7 mouse cellular contexts compared by ENCODE assay signal in genomic region chr11:23665798-23666501, GRCm38 (mm10). TPM values are rescaled to one million over a fixed set of nuclear protein-coding genes. Genes with fewer than 3 reads are reported as not detected.
A peak's percentile ranks its signal among the peaks of the same experiment; 100 is the strongest.
DNase-seq lines count a peak whose midpoint lies in the region; ATAC-seq lines count a peak whose summit lies in the region.

TSS of gene Pex13 (minus strand) at chr11:23665959.

- under 1% methylated on average over 49 of the region's 49 CpGs for WGBS in embryonic facial prominence, embryonic 11.5 days
- WGBS in limb, embryonic 11.5 days, result under 1% methylated on average over 44 of the region's 49 CpGs
- under 1% methylated on average over 49 of the region's 49 CpGs for WGBS in midbrain, embryonic 14.5 days

- peak; percentile 95 for DNase-seq in adrenal gland, postnatal 14 days
- DNase-seq in embryonic facial prominence, embryonic 11.5 days (ENCODE audit: low spot score), result peak; percentile 97
- DNase-seq in heart, adult 11 months, result peak; percentile 99
- DNase-seq in kidney, adult 18-20 months, result peak; percentile 92
- peak; percentile 99 for DNase-seq in limb, embryonic 11.5 days (ENCODE audit: low spot score)
- DNase-seq in midbrain, embryonic 14.5 days, result peak; percentile 97
- peak; percentile 83 to 89 for DNase-seq in spleen, adult 18-20 months

- H3K36me3 ChIP-seq in embryonic facial prominence, embryonic 11.5 days (replicated peaks; ENCODE audit: control insufficient read depth, insufficient read depth, low read depth, low read length), result no peaks in the 10 kb centered on the region
- no peaks in the 10 kb centered on the region for H3K36me3 ChIP-seq in limb, embryonic 11.5 days (ENCODE audit: control insufficient read depth, insufficient read depth, low read length)
- H3K36me3 ChIP-seq in midbrain, embryonic 14.5 days (ENCODE audit: control insufficient read depth, insufficient read depth, low read length), result peaks cover 6% of the 10 kb centered on the region; the same call in 1 of the 2 replicates

- H3K4me3 ChIP-seq in embryonic facial prominence, embryonic 11.5 days (ENCODE audit: low read depth, low read length), result peak within 1 kb of the TSS; percentile 88
- H3K4me3 ChIP-seq in limb, embryonic 11.5 days (ENCODE audit: low read depth, low read length), result peak within 1 kb of the TSS; percentile 94
- H3K4me3 ChIP-seq in midbrain, embryonic 14.5 days (replicated peaks; ENCODE audit: low read depth, low read length), result peak within 1 kb of the TSS; percentile 96

- H3K27ac ChIP-seq in embryonic facial prominence, embryonic 11.5 days (replicated peaks; ENCODE audit: low read depth, low read length), result peak within 1 kb of the TSS; percentile 74
- peak within 1 kb of the TSS; percentile 90 for H3K27ac ChIP-seq in limb, embryonic 11.5 days (replicated peaks; ENCODE audit: low read depth, low read length)
- peak within 1 kb of the TSS; percentile 93 for H3K27ac ChIP-seq in midbrain, embryonic 14.5 days (replicated peaks; ENCODE audit: low read depth, low read length)

- H3K4me1 ChIP-seq in embryonic facial prominence, embryonic 11.5 days (ENCODE audit: control insufficient read depth, insufficient read depth, low read length), result no peaks in the 10 kb centered on the region
- no peaks in the 10 kb centered on the region for H3K4me1 ChIP-seq in limb, embryonic 11.5 days (ENCODE audit: control insufficient read depth, insufficient read depth, low read length)
- H3K4me1 ChIP-seq in midbrain, embryonic 14.5 days (ENCODE audit: control insufficient read depth, insufficient read depth, low read length), result peaks cover 6% of the 10 kb centered on the region; the same call in 1 of the 2 replicates

- H3K27me3 ChIP-seq in embryonic facial prominence, embryonic 11.5 days (ENCODE audit: control insufficient read depth, insufficient read depth, low read length), result no peaks in the 10 kb centered on the region
- no peaks in the 10 kb centered on the region for H3K27me3 ChIP-seq in limb, embryonic 11.5 days (ENCODE audit: control insufficient read depth, insufficient read depth, low read length)
- no peaks in the 10 kb centered on the region for H3K27me3 ChIP-seq in midbrain, embryonic 14.5 days (ENCODE audit: control insufficient read depth, insufficient read depth, low read length)

- peak within 1 kb of the TSS; percentile 91 for H3K9ac ChIP-seq in embryonic facial prominence, embryonic 11.5 days (replicated peaks; ENCODE audit: low read length)
- peak within 1 kb of the TSS; percentile 89 for H3K9ac ChIP-seq in limb, embryonic 11.5 days (ENCODE audit: low read length)
- peak within 1 kb of the TSS; percentile 88 for H3K9ac ChIP-seq in midbrain, embryonic 14.5 days (replicated peaks; ENCODE audit: low read length)

- ATAC-seq in embryonic facial prominence, embryonic 11.5 days (replicated peaks; ENCODE audit: insufficient number of reproducible peaks, low FRiP score, low TSS enrichment, low read depth), result peak; percentile 98
- ATAC-seq in limb, embryonic 11.5 days (ENCODE audit: insufficient number of reproducible peaks, low FRiP score, low TSS enrichment, low read depth), result peak; percentile 99
- peak; percentile 99 for ATAC-seq in midbrain, embryonic 14.5 days (ENCODE audit: low FRiP score, low TSS enrichment)

- peak within 1 kb of the TSS; percentile 37 for H3K4me2 ChIP-seq in embryonic facial prominence, embryonic 11.5 days (ENCODE audit: low read depth, low read length)
- peak within 1 kb of the TSS; percentile 62 for H3K4me2 ChIP-seq in limb, embryonic 11.5 days (ENCODE audit: low read depth, severe bottlenecking)
- H3K4me2 ChIP-seq in midbrain, embryonic 14.5 days (ENCODE audit: low read length), result peak within 1 kb of the TSS; percentile 72

- H3K9me3 ChIP-seq in embryonic facial prominence, embryonic 11.5 days (replicated peaks; ENCODE audit: control insufficient read depth, low read length), result no peaks in the 10 kb centered on the region
- H3K9me3 ChIP-seq in limb, embryonic 11.5 days (ENCODE audit: control insufficient read depth, low read length), result no peaks in the 10 kb centered on the region
- no peaks in the 10 kb centered on the region for H3K9me3 ChIP-seq in midbrain, embryonic 14.5 days (ENCODE audit: control insufficient read depth, low read length)

RNA-seq across cellular contexts. Expression of gene Pex13, which starts in this region (rescaled TPM):
- 56.9 and 66.8 TPM in 2 replicates for total RNA-seq in adrenal gland, postnatal 14 days (2021)
- 48.0 and 48.6 TPM in 2 replicates for polyA plus RNA-seq in embryonic facial prominence, embryonic 11.5 days (2014; fragmentation: Nextera tagmentation; extraction: Ambion mirVana)
- polyA plus RNA-seq in limb, embryonic 11.5 days (2014; fragmentation: Nextera tagmentation; extraction: Ambion mirVana), result 50.8 and 52.8 TPM in 2 replicates
- polyA plus RNA-seq in midbrain, embryonic 14.5 days (2014; fragmentation: Nextera tagmentation; extraction: Ambion mirVana), result 40.1 and 46.2 TPM in 2 replicates

Comparison
In these comparisons a context has a peak if more than half of its experiments do, and no peak if none do; other contexts are left out.
1. Peak in every context shown above with its lines: DNase-seq, ATAC-seq, H3K4me3 ChIP-seq and H3K27ac ChIP-seq.